Mouse (Mus musculus) midbrain, postnatal 0 days (tissue): ENCODE data around the gene Col6a4. TPM values are rescaled to one million over a fixed set of nuclear protein-coding genes. Genes with fewer than 3 reads are reported as not detected.

Source experiments
- ATAC-seq: fragments of 200-750 bp; cut with Nextera tagmentation; 2 replicates; pipeline ENCODE4 v1.8.0; 2017; ENCODE audit warnings: moderate number of reproducible peaks, mild to moderate bottlenecking, moderate TSS enrichment, moderate library complexity; ENCODE audit not compliant: low FRiP score
- DNase-seq: peaks from one replicate; pipeline ENCODE4 v3.0.0-alpha.2; 2015; ENCODE audit warnings: low spot score
- H3K27ac ChIP-seq: fragments of 300-500 bp; sonication (generic); 2 replicates; pipeline ENCODE4 v1.5.1; 2014; ENCODE audit warnings: low read depth, mild to moderate bottlenecking, low read length, mixed read lengths
- H3K27me3 ChIP-seq: fragments of 300-500 bp; sonication (generic); 2 replicates; pipeline ENCODE4 v1.6.1; 2014; ENCODE audit warnings: low read length, control low read depth, mixed read lengths; ENCODE audit not compliant: insufficient read depth
- H3K36me3 ChIP-seq: fragments of 300-500 bp; sonication (generic); 2 replicates; pipeline ENCODE4 v1.6.1; 2014; ENCODE audit warnings: low read length, control low read depth, mixed read lengths; ENCODE audit not compliant: insufficient read depth
- H3K4me1 ChIP-seq: fragments of 300-500 bp; sonication (generic); 2 replicates; pipeline ENCODE4 v1.6.1; 2014; ENCODE audit warnings: mild to moderate bottlenecking, control low read depth, antibody characterized with exemption, low read length, mixed read lengths; ENCODE audit not compliant: insufficient read depth
- H3K4me2 ChIP-seq: fragments of 300-500 bp; sonication (generic); 2 replicates; pipeline ENCODE4 v1.6.1; 2014; ENCODE audit warnings: low read depth, mild to moderate bottlenecking, low read length, mixed read lengths; ENCODE audit not compliant: poor library complexity, severe bottlenecking
- H3K4me3 ChIP-seq: fragments of 300-500 bp; sonication (generic); 2 replicates; pipeline ENCODE4 v1.5.1; 2014; ENCODE audit warnings: low read depth, mild to moderate bottlenecking, low read length, moderate library complexity
- H3K9ac ChIP-seq: fragments of 300-500 bp; sonication (generic); replicated peaks from 2 replicates; pipeline ENCODE4 v1.6.1; 2014; ENCODE audit warnings: mild to moderate bottlenecking, low read length, moderate library complexity, mixed read lengths; ENCODE audit not compliant: poor library complexity, severe bottlenecking
- H3K9me3 ChIP-seq: fragments of 300-500 bp; sonication (generic); 2 replicates; pipeline ENCODE4 v1.6.1; 2016; ENCODE audit warnings: low read length, control low read depth
- CTCF ChIP-seq: IDR thresholded peaks from 2 replicates; pipeline ENCODE4 v1.5.1; 2016; ENCODE audit warnings: antibody characterized with exemption, mild to moderate bottlenecking
- WGBS: fragments of 180-500 bp; shearing (Covaris S2); extraction: QIAGEN DNeasy Blood & Tissue Kit; methylation state at CpG from one replicate; pipeline ENCODE4 v1.1.7; 2014; 5-methylcytosine and 5-hydroxymethylcytosine counted together
- polyA plus RNA-seq: library from polyadenylated mRNA; unstranded; fragments of >200 nt; fragmentation: Nextera tagmentation; extraction: Ambion mirVana; gene quantifications from 2 replicates; pipeline ENCODE4 v1.2.1, GENCODE M21; 2015
- total RNA-seq: library from RNA; depleted of rRNA; stranded (reverse); fragments of >200 nt; gene quantifications from 2 replicates; pipeline ENCODE4 v1.2.3, GENCODE M21; 2014; rRNA removed

The Col6a4 gene
- total RNA-seq (1.3 and 2.6 TPM in 2 replicates), polyA plus RNA-seq (1.3 and 1.7 TPM in 2 replicates)

DNA sequence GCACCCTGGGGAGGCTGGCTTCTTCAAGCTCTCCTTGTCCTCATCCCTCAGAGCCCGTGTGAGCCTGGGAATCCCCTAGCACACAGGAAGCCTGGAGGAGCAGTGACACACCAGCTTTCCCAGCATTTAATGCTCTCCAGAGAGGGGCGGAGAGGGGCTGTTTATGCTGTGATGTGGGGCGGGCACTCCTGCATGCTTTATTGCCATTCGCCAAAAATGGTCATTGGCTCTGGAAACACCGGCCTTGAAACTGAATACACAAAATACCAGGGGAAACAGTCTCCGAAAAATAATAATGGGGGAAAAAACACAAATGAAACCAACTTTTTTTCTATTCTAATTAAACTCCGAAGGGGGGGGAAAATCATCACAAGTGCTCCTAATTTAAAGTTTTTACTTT is at the start of gene Col6a4:
Gene Col6a4 (minus strand): TSS at position 101 of the 400 bp plus-strand sequence.
- WGBS: 66% methylated on average over 7 of the region's 7 CpGs
- no peak within 1 kb of the TSS for H3K27ac ChIP-seq
- ATAC-seq (no peak), DNase-seq (no peak)
- H3K9ac ChIP-seq: no peak within 1 kb of the TSS
- H3K4me2 ChIP-seq: no peak within 1 kb of the TSS
- 0 out of 2 replicates have a peak, but pooled peaks cover 6% of the 10 kb centered on the region for H3K4me1 ChIP-seq
- no peaks in the 10 kb centered on the region for H3K9me3 ChIP-seq
- no peak within 1 kb of the TSS for H3K4me3 ChIP-seq
- no peak for TF ChIP-seq CTCF
- H3K27me3 ChIP-seq: no peaks in the 10 kb centered on the region
- no peaks in the 10 kb centered on the region for H3K36me3 ChIP-seq

DNA sequence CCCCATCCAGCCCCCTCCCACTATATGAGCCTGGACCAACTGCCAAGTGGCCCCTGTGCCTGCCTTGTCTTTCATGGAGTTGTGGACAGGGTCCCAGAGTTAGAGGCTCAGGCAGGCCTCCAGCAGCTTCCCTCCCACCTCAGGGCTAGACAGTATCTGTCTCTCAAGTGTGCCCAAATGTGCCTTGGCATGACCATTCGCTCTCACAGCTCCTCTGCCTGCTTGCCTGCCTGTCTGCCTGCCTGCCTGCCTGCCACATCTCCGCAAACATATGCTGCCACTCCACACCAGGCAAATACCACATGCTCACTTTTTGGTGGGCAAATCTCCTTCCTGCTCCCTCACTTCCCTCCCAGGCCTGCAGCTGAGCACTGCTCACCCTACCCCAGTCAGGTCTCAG is 49.0 kb upstream of the Col6a4 start:
- ATAC-seq (no peak), DNase-seq (peak; percentile 27)
- no peak overlapping the region for H3K4me2 ChIP-seq
- no peak overlapping the region for H3K9ac ChIP-seq
- H3K27ac ChIP-seq: no peak overlapping the region
- H3K27me3 ChIP-seq: no peaks in the 10 kb centered on the region
- H3K9me3 ChIP-seq: no peaks in the 10 kb centered on the region
- WGBS: 69% methylated on average over 2 of the region's 2 CpGs
- no peaks in the 10 kb centered on the region for H3K36me3 ChIP-seq
- H3K4me3 ChIP-seq: no peak overlapping the region
- peaks cover 17% of the 10 kb centered on the region for H3K4me1 ChIP-seq
- no peak for TF ChIP-seq CTCF

DNA sequence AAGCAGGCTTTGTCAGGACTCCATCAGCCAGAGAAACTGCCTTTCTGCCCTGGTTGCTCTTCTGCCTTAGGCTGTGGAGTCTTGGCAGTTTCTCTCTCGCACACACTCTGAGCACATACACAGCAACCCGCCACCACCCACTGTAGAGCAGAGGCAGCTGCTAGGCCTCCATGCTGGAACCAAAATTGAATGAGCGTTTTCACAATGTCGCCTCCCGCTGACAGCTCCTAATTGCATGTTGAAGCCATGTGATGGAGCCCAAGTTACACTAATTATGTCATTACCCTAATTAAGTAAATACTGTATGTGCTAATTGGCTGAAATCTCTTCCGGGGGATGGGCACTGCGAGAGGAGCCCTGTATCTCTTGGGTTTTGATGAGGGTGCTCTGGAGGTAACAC is 47.6 kb upstream of the Col6a4 start:
- no peak overlapping the region for H3K27ac ChIP-seq
- WGBS: 74% methylated on average over 7 of the region's 7 CpGs
- no peak for TF ChIP-seq CTCF
- no peaks in the 10 kb centered on the region for H3K9me3 ChIP-seq
- H3K36me3 ChIP-seq: no peaks in the 10 kb centered on the region
- no peak for ATAC-seq
- peaks cover 8% of the 10 kb centered on the region; the same call in 1 of the 2 replicates for H3K4me1 ChIP-seq
- H3K4me2 ChIP-seq: no peak overlapping the region
- no peaks in the 10 kb centered on the region for H3K27me3 ChIP-seq
- no peak overlapping the region for H3K9ac ChIP-seq
- H3K4me3 ChIP-seq: no peak overlapping the region
- DNase-seq: peak; percentile 53

DNA sequence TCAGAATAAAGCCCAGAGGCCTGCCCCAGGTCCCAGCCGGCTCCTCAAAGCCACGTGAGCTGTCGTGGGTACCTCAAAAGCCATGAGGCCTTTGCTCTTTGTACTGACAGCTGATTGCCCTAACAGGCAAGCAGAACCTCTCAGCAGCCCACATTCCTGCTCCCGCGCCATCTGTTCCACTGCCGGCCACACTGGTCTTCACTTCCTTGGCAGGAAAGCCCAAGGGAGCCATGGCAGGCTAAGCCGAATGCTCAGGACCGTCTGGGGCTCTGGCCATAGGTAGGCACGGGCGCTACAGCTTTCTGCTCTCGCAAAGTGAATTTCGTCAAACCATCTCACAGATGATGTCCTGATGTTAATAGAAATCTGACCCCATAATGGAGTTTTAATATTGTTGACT is 45.4 kb upstream of the Col6a4 start:
- TF ChIP-seq CTCF: no peak
- H3K9ac ChIP-seq: no peak overlapping the region
- H3K9me3 ChIP-seq: no peaks in the 10 kb centered on the region
- 0 out of 2 replicates have a peak, but pooled peaks cover 2% of the 10 kb centered on the region for H3K4me1 ChIP-seq
- H3K27ac ChIP-seq: no peak overlapping the region
- H3K4me3 ChIP-seq: no peak overlapping the region
- H3K36me3 ChIP-seq: no peaks in the 10 kb centered on the region
- 56% methylated on average over 12 of the region's 12 CpGs for WGBS
- DNase-seq (peak; percentile 55), ATAC-seq (no peak)
- no peak overlapping the region for H3K4me2 ChIP-seq
- no peaks in the 10 kb centered on the region for H3K27me3 ChIP-seq

DNA sequence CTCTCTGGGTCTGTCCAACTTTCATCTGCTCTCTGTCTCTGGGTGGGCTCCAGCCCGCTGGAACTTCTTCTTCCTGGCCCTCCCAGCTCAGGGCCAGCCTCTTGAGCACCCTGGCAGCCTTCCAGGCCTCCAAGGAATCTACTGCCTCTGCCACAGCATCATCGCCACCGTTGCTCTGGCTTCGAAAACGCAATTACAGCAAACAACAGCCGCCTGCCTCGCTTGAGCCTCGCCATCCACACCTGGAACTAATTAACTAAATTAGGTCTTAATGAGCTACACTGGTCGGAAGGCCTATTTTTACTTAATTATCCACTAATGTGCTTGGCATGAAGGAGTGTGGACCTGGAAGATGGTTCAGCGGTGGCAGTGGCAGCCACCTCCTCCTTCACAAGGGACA is 43.2 kb upstream of the Col6a4 start:
- Histone ChIP-seq H3K27me3 (no peaks in the 10 kb centered on the region), H3K9ac (no peak overlapping the region), H3K4me1 (no peaks in the 10 kb centered on the region), H3K4me3 (no peak overlapping the region), H3K36me3 (no peaks in the 10 kb centered on the region), H3K27ac (no peak overlapping the region), H3K4me2 (no peak overlapping the region), H3K9me3 (no peaks in the 10 kb centered on the region)
- WGBS: 45% methylated on average over 10 of the region's 10 CpGs
- peak; percentile 75 for DNase-seq
- TF ChIP-seq CTCF: no peak
- no peak for ATAC-seq

DNA sequence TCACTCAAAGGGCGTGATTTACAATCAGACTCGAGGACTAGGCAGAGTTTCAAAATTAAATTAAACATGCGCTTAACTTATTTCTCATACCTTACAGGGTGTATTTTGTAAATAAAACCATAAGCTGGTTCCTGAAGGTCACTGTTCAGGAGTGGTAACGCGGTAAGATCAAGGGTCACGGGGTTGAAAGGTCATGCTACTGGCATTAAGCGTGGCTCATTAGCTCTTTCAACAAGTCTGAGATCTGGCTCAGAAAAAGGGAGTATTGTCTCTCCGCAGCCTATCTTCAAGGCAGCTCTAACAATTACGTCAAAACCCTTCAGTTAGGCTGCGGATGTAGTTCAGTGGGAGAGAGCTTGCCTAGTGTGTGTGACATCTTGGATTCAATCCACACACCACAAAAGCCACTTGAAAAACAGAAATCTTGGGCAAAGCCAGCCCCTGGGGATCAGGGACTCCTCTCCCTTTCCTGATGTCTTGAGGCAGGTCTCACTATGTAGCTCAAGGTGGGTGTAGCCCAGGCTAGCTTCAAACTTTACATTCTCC is 41.2 kb upstream of the Col6a4 start:
- Histone ChIP-seq H3K4me1 (no peaks in the 10 kb centered on the region), H3K36me3 (no peaks in the 10 kb centered on the region), H3K9ac (no peak overlapping the region), H3K9me3 (no peaks in the 10 kb centered on the region), H3K27ac (no peak overlapping the region), H3K4me3 (no peak overlapping the region), H3K4me2 (no peak overlapping the region), H3K27me3 (no peaks in the 10 kb centered on the region)
- 45% methylated on average over 10 of the region's 10 CpGs for WGBS
- no peak for ATAC-seq
- TF ChIP-seq CTCF: no peak
- no peak for DNase-seq
